Mouse (Mus musculus): ENCODE measurements at regions not wholly inside any gene's neighbourhood (a gene's known extent, or its start where the extent isn't known, plus 50 kb on each side); places are given as distances from the start of the nearest gene placed in this dataset.
A peak's percentile ranks its signal among the peaks of the same experiment; 100 is the strongest.

DNA sequence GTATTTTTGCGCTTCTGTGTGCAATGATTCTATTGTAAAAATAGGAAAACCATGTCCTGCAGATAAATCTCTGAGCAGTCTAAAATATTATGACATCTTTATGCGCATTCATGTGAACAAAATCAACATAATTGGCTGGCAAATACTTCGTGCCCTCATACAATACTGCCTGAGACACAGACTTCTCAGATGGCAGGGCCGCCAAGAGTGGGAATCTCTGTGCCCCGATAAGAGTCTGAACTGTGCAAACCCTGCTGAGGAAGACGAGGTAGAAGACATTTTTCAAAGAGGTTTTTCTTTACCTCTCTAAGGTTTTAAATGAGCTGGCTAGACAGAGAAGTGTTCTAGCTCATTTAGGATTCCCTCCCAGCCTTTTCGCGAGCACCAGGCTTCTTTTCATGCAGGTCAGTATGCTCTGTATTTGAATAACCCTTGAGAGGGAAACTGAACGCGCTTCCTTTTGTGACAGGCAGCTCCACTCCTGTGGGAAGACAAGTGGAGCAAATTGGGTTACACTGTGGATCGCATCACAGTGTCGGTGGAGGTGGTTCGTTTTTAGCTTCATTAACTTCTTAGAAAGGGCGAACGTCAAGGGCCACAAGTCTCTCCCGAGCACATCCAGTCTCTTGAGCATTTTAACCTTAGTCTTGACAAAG lies 1973.6 kb upstream of the 5930422O12Rik start:
- Histone ChIP-seq H3K4me2 (replicated peaks; ENCODE audit: low read depth, low read length) (peak overlapping the region; percentile 9; the same call in 1 of the 2 replicates), H3K4me3 (ENCODE audit: low read depth, low read length) (no peak overlapping the region), H3K36me3 (ENCODE audit: control insufficient read depth, insufficient read depth, low read length) (no peaks in the 10 kb centered on the region), H3K27ac (ENCODE audit: low read depth, low read length) (no peak overlapping the region), H3K4me1 (replicated peaks; ENCODE audit: control insufficient read depth, insufficient read depth, low read length) (no peaks in the 10 kb centered on the region), H3K9me3 (ENCODE audit: control insufficient read depth, low read length) (no peaks in the 10 kb centered on the region), H3K9ac (ENCODE audit: low read depth, low read length) (no peak overlapping the region), H3K27me3 (ENCODE audit: control insufficient read depth, insufficient read depth, low read length) (no peaks in the 10 kb centered on the region)
- 0 out of 2 replicates have a peak, but pooled peaks have one; percentile 43 for ATAC-seq (ENCODE audit: low FRiP score)
- WGBS: 48% methylated on average over 16 of the region's 16 CpGs
- peak; percentile 12 for DNase-seq (ENCODE audit: low spot score)

DNA sequence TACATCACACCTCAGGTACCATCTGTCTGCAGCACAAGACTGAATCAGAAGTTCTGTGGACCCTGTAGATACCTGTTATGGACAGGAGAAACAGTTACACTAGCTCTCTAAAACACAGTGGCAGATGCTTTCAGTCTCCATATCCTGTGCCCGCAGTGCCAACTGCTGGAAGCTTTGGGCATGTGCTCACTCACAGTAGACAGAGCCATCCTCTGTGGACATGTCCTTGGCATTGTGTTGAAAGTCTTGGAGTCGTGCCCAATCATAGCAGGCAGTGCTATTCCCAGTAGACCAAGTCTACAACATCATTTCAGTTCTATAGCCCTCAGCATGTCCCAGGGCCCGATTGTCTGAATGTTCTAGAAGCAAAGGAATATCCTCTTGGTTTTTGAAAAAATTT lies 1968.2 kb upstream of the 5930422O12Rik start:
- DNase-seq (ENCODE audit: low spot score) (no peak), ATAC-seq (ENCODE audit: low FRiP score) (no peak)
- H3K4me1 ChIP-seq (replicated peaks; ENCODE audit: control insufficient read depth, insufficient read depth, low read length): no peaks in the 10 kb centered on the region
- no peak overlapping the region for H3K27ac ChIP-seq (ENCODE audit: low read depth, low read length)
- no peak overlapping the region for H3K4me2 ChIP-seq (replicated peaks; ENCODE audit: low read depth, low read length)
- H3K36me3 ChIP-seq (ENCODE audit: control insufficient read depth, insufficient read depth, low read length): no peaks in the 10 kb centered on the region
- no peak overlapping the region for H3K4me3 ChIP-seq (ENCODE audit: low read depth, low read length)
- H3K27me3 ChIP-seq (ENCODE audit: control insufficient read depth, insufficient read depth, low read length): no peaks in the 10 kb centered on the region
- 86% methylated on average over 3 of the region's 3 CpGs for WGBS
- no peaks in the 10 kb centered on the region for H3K9me3 ChIP-seq (ENCODE audit: control insufficient read depth, low read length)
- no peak overlapping the region for H3K9ac ChIP-seq (ENCODE audit: low read depth, low read length)

Measured in hindbrain, embryonic 11.5 days (tissue).